ENCODE assay signal across 12 mouse cellular contexts in genomic region chr19:6949532-6949931, GRCm38 (mm10). TPM values are rescaled to one million over a fixed set of nuclear protein-coding genes. Genes with fewer than 3 reads are reported as not detected.
DNase-seq lines count a peak whose midpoint lies in the region; ATAC-seq lines count a peak whose summit lies in the region.
"Had no signal": no experiment of that assay in that cellular context is flagged by ENCODE, and none has a peak within 500 bp of the region (broad histone marks: within the 10 kb centered on the region; RNA-seq: fewer than 3 reads in every experiment).

No protein-coding gene starts in this region.

- peaks cover 33% of the 10 kb centered on the region for H3K4me1 ChIP-seq in forebrain, embryonic 10.5 days
- peaks cover 21% of the 10 kb centered on the region for H3K4me1 ChIP-seq in forebrain, embryonic 15.5 days
- peaks cover 27% of the 10 kb centered on the region for H3K4me1 ChIP-seq in liver, embryonic 11.5 days (replicated peaks; ENCODE audit: control insufficient read depth, insufficient read depth, low read length)
- H3K4me1 ChIP-seq in embryonic facial prominence, embryonic 14.5 days (ENCODE audit: control insufficient read depth, insufficient read depth, low read length): peaks cover 6% of the 10 kb centered on the region; the same call in 1 of the 2 replicates
- peaks cover 55% of the 10 kb centered on the region for H3K4me1 ChIP-seq in liver, embryonic 13.5 days (replicated peaks)

- H3K27me3 ChIP-seq in forebrain, embryonic 10.5 days (ENCODE audit: poor library complexity, severe bottlenecking): no peaks in the 10 kb centered on the region
- H3K27me3 ChIP-seq in forebrain, embryonic 15.5 days: no peaks in the 10 kb centered on the region
- no peaks in the 10 kb centered on the region for H3K27me3 ChIP-seq in liver, embryonic 11.5 days (replicated peaks; ENCODE audit: control insufficient read depth, insufficient read depth, low read length)
- no peaks in the 10 kb centered on the region for H3K27me3 ChIP-seq in embryonic facial prominence, embryonic 14.5 days (replicated peaks; ENCODE audit: control insufficient read depth, insufficient read depth, low read length)
- H3K27me3 ChIP-seq in liver, embryonic 13.5 days: no peaks in the 10 kb centered on the region
- H3K27me3 ChIP-seq: limb, embryonic 15.5 days had no signal

- DNase-seq in forebrain, embryonic 10.5 days (ENCODE audit: extremely low spot score, low spot score): no peak
- DNase-seq in liver, embryonic 11.5 days (ENCODE audit: low spot score): no peak
- DNase-seq in liver: no peak
- DNase-seq in embryonic facial prominence, embryonic 14.5 days (ENCODE audit: low spot score): no peak
- DNase-seq in liver, embryonic 13.5 days: no peak
- no peak for DNase-seq in urinary bladder, adult 2 months (ENCODE audit: low spot score)
- DNase-seq in layer of hippocampus, postnatal 14 days (ENCODE audit: low spot score in 2 of 2): no peak
- DNase-seq: layer of hippocampus, adult 9-11 months; right cerebral cortex, postnatal 25 days had no signal

- H3K27ac ChIP-seq in forebrain, embryonic 10.5 days: no peak overlapping the region
- H3K27ac ChIP-seq in forebrain, embryonic 15.5 days (replicated peaks): no peak overlapping the region
- H3K27ac ChIP-seq in liver, embryonic 11.5 days (ENCODE audit: low read depth, low read length): no peak overlapping the region
- no peak overlapping the region for H3K27ac ChIP-seq in embryonic facial prominence, embryonic 14.5 days (replicated peaks; ENCODE audit: low read depth, low read length)
- no peak overlapping the region for H3K27ac ChIP-seq in liver, embryonic 13.5 days

- peaks cover 24% of the 10 kb centered on the region for H3K36me3 ChIP-seq in forebrain, embryonic 10.5 days (replicated peaks)
- peaks cover 6% of the 10 kb centered on the region; the same call in 1 of the 2 replicates for H3K36me3 ChIP-seq in forebrain, embryonic 15.5 days
- peaks cover 6% of the 10 kb centered on the region; the same call in 1 of the 2 replicates for H3K36me3 ChIP-seq in liver, embryonic 11.5 days (ENCODE audit: control insufficient read depth, insufficient read depth, low read length)
- H3K36me3 ChIP-seq in embryonic facial prominence, embryonic 14.5 days (ENCODE audit: control insufficient read depth, insufficient read depth, low read length): peaks cover 23% of the 10 kb centered on the region
- peaks cover 13% of the 10 kb centered on the region for H3K36me3 ChIP-seq in liver, embryonic 13.5 days

- no peak overlapping the region for H3K4me2 ChIP-seq in forebrain, embryonic 15.5 days (replicated peaks)
- H3K4me2 ChIP-seq in liver, embryonic 11.5 days: peak overlapping the region; percentile 98
- peak overlapping the region; percentile 85 for H3K4me2 ChIP-seq in embryonic facial prominence, embryonic 14.5 days (ENCODE audit: low read depth, low read length)
- H3K4me2 ChIP-seq in liver, embryonic 13.5 days: peak overlapping the region; percentile 92

- WGBS in forebrain, embryonic 10.5 days: 89% methylated on average over 5 of the region's 5 CpGs
- 90% methylated on average over 5 of the region's 5 CpGs for WGBS in forebrain, embryonic 15.5 days
- 88% methylated on average over 5 of the region's 5 CpGs for WGBS in liver, embryonic 11.5 days
- WGBS in embryonic facial prominence, embryonic 14.5 days: 92% methylated on average over 5 of the region's 5 CpGs
- 80% methylated on average over 5 of the region's 5 CpGs for WGBS in liver, embryonic 13.5 days (ENCODE audit: insufficient replicate concordance)

- H3K4me3 ChIP-seq in forebrain, embryonic 10.5 days: peak overlapping the region; percentile 69; the same call in 1 of the 2 replicates
- H3K4me3 ChIP-seq in forebrain, embryonic 15.5 days: no peak overlapping the region
- no peak overlapping the region for H3K4me3 ChIP-seq in liver, embryonic 11.5 days (ENCODE audit: low read depth, low read length)
- no peak overlapping the region for H3K4me3 ChIP-seq in embryonic facial prominence, embryonic 14.5 days (ENCODE audit: low read depth, low read length)
- 0 out of 2 replicates have a peak overlapping the region, but pooled peaks have one; percentile 74 for H3K4me3 ChIP-seq in liver, embryonic 13.5 days (replicated peaks)

- no peak for ATAC-seq in forebrain, embryonic 15.5 days (replicated peaks)
- ATAC-seq in liver, embryonic 11.5 days (replicated peaks; ENCODE audit: low FRiP score): no peak
- ATAC-seq in embryonic facial prominence, embryonic 14.5 days (ENCODE audit: low read depth): no peak
- no peak for ATAC-seq in liver, embryonic 13.5 days (ENCODE audit: low read depth)

- H3K9me3 ChIP-seq in forebrain, embryonic 10.5 days: no peaks in the 10 kb centered on the region
- H3K9me3 ChIP-seq in forebrain, embryonic 15.5 days: no peaks in the 10 kb centered on the region
- no peaks in the 10 kb centered on the region for H3K9me3 ChIP-seq in liver, embryonic 11.5 days (ENCODE audit: control insufficient read depth, low read length)
- H3K9me3 ChIP-seq in embryonic facial prominence, embryonic 14.5 days (ENCODE audit: control insufficient read depth, low read length): no peaks in the 10 kb centered on the region
- no peaks in the 10 kb centered on the region for H3K9me3 ChIP-seq in liver, embryonic 13.5 days (replicated peaks)
- H3K9me3 ChIP-seq: limb, embryonic 15.5 days had no signal

- H3K9ac ChIP-seq in forebrain, embryonic 15.5 days (replicated peaks): no peak overlapping the region
- 0 out of 2 replicates have a peak overlapping the region, but pooled peaks have one; percentile 1 for H3K9ac ChIP-seq in liver, embryonic 11.5 days (ENCODE audit: low read depth, low read length)
- H3K9ac ChIP-seq in embryonic facial prominence, embryonic 14.5 days (ENCODE audit: low read depth, low read length): no peak overlapping the region
- peak overlapping the region; percentile 3; the same call in 1 of the 2 replicates for H3K9ac ChIP-seq in liver, embryonic 13.5 days

RNA-seq across cellular contexts. Expression of gene Gpr137, which starts 7.3 kb away (rescaled TPM):
- 22.8 and 26.5 TPM in 2 replicates for polyA plus RNA-seq in forebrain, embryonic 10.5 days (2016; fragmentation: Nextera tagmentation; extraction: Ambion mirVana)
- polyA plus RNA-seq in forebrain, embryonic 15.5 days (2015; fragmentation: Nextera tagmentation; extraction: Ambion mirVana): 48.0 and 48.2 TPM in 2 replicates
- polyA plus RNA-seq in liver, embryonic 11.5 days (2014; fragmentation: Nextera tagmentation; extraction: Ambion mirVana): 18.2 and 18.9 TPM in 2 replicates
- 29.7 and 35.0 TPM in 2 replicates for polyA plus RNA-seq in embryonic facial prominence, embryonic 14.5 days (2014; fragmentation: Nextera tagmentation; extraction: Ambion mirVana)
- polyA plus RNA-seq in liver, embryonic 13.5 days (2015; fragmentation: Nextera tagmentation; extraction: Ambion mirVana): 6.4 and 7.3 TPM in 2 replicates
- polyA plus RNA-seq in urinary bladder, adult 2 months (2012; rRNA removed): 46.3 and 52.2 TPM in 2 replicates
- total RNA-seq in layer of hippocampus, postnatal 14 days (2021): 10 to 100 TPM; 88.1 to 94.9 TPM

RNA-seq across cellular contexts. Expression of gene Bad, which starts 7.9 kb away (rescaled TPM):
- 55.9 and 59.8 TPM in 2 replicates for polyA plus RNA-seq in forebrain, embryonic 10.5 days (2016; fragmentation: Nextera tagmentation; extraction: Ambion mirVana)
- 83.7 and 83.8 TPM in 2 replicates for polyA plus RNA-seq in forebrain, embryonic 15.5 days (2015; fragmentation: Nextera tagmentation; extraction: Ambion mirVana)
- 51.9 and 54.7 TPM in 2 replicates for polyA plus RNA-seq in liver, embryonic 11.5 days (2014; fragmentation: Nextera tagmentation; extraction: Ambion mirVana)
- polyA plus RNA-seq in embryonic facial prominence, embryonic 14.5 days (2014; fragmentation: Nextera tagmentation; extraction: Ambion mirVana): 70.7 and 83.3 TPM in 2 replicates
- polyA plus RNA-seq in liver, embryonic 13.5 days (2015; fragmentation: Nextera tagmentation; extraction: Ambion mirVana): 32.2 and 34.6 TPM in 2 replicates
- 67.2 and 75.9 TPM in 2 replicates for polyA plus RNA-seq in urinary bladder, adult 2 months (2012; rRNA removed)
- total RNA-seq in layer of hippocampus, postnatal 14 days (2021): 10 to 100 TPM; 37.4 to 39.2 TPM

RNA-seq across cellular contexts. Expression of gene Kcnk4, which starts 15.2 kb away (rescaled TPM):
- polyA plus RNA-seq in forebrain, embryonic 10.5 days (2016; fragmentation: Nextera tagmentation; extraction: Ambion mirVana): 0.24 TPM in 1 of 2 replicates, not detected in the other
- 1.4 and 1.8 TPM in 2 replicates for polyA plus RNA-seq in forebrain, embryonic 15.5 days (2015; fragmentation: Nextera tagmentation; extraction: Ambion mirVana)
- polyA plus RNA-seq in liver, embryonic 11.5 days (2014; fragmentation: Nextera tagmentation; extraction: Ambion mirVana): 0.18 and 0.38 TPM in 2 replicates
- 1.0 and 1.6 TPM in 2 replicates for polyA plus RNA-seq in embryonic facial prominence, embryonic 14.5 days (2014; fragmentation: Nextera tagmentation; extraction: Ambion mirVana)
- 0.06 TPM in 1 of 2 replicates, not detected in the other for polyA plus RNA-seq in liver, embryonic 13.5 days (2015; fragmentation: Nextera tagmentation; extraction: Ambion mirVana)
- polyA plus RNA-seq in urinary bladder, adult 2 months (2012; rRNA removed): 1.6 and 1.8 TPM in 2 replicates
- 10 to 100 TPM; 26.2 to 26.9 TPM for total RNA-seq in layer of hippocampus, postnatal 14 days (2021)
- total RNA-seq: common myeloid progenitor, adult 5-6 weeks had no signal

RNA-seq across cellular contexts. Expression of gene Catsperz, which starts 24.4 kb away (rescaled TPM):
- polyA plus RNA-seq in forebrain, embryonic 10.5 days (2016; fragmentation: Nextera tagmentation; extraction: Ambion mirVana): 0.55 and 0.60 TPM in 2 replicates
- 0.85 and 0.96 TPM in 2 replicates for polyA plus RNA-seq in forebrain, embryonic 15.5 days (2015; fragmentation: Nextera tagmentation; extraction: Ambion mirVana)
- polyA plus RNA-seq in liver, embryonic 11.5 days (2014; fragmentation: Nextera tagmentation; extraction: Ambion mirVana): 0.49 and 0.91 TPM in 2 replicates
- polyA plus RNA-seq in embryonic facial prominence, embryonic 14.5 days (2014; fragmentation: Nextera tagmentation; extraction: Ambion mirVana): 3.4 and 4.8 TPM in 2 replicates
- polyA plus RNA-seq in liver, embryonic 13.5 days (2015; fragmentation: Nextera tagmentation; extraction: Ambion mirVana): 0.51 and 0.73 TPM in 2 replicates
- polyA plus RNA-seq in urinary bladder, adult 2 months (2012; rRNA removed): 3.6 and 4.1 TPM in 2 replicates
- total RNA-seq in layer of hippocampus, postnatal 14 days (2021): 10 to 100 TPM; 13.3 to 14.4 TPM
- total RNA-seq: common myeloid progenitor, adult 5-6 weeks had no signal

RNA-seq across cellular contexts. Expression of gene Ppp1r14b, which starts 25.2 kb away (rescaled TPM):
- polyA plus RNA-seq in forebrain, embryonic 10.5 days (2016; fragmentation: Nextera tagmentation; extraction: Ambion mirVana): 103 TPM in 2 replicates
- 263 and 289 TPM in 2 replicates for polyA plus RNA-seq in forebrain, embryonic 15.5 days (2015; fragmentation: Nextera tagmentation; extraction: Ambion mirVana)
- 189 and 221 TPM in 2 replicates for polyA plus RNA-seq in liver, embryonic 11.5 days (2014; fragmentation: Nextera tagmentation; extraction: Ambion mirVana)
- 277 and 302 TPM in 2 replicates for polyA plus RNA-seq in embryonic facial prominence, embryonic 14.5 days (2014; fragmentation: Nextera tagmentation; extraction: Ambion mirVana)
- polyA plus RNA-seq in liver, embryonic 13.5 days (2015; fragmentation: Nextera tagmentation; extraction: Ambion mirVana): 73.6 and 81.7 TPM in 2 replicates
- 100 and 132 TPM in 2 replicates for polyA plus RNA-seq in urinary bladder, adult 2 months (2012; rRNA removed)
- 100 to 1,000 TPM in 1 of 2 experiments, 10 to 100 TPM in 1; 96.6 to 107 TPM for total RNA-seq in layer of hippocampus, postnatal 14 days (2021)

Comparison
In these comparisons a context has a peak if more than half of its experiments do, and no peak if none do; other contexts are left out.
1. H3K4me3 ChIP-seq: peak in forebrain, embryonic 10.5 days (single experiment) and liver, embryonic 13.5 days (single experiment); none in forebrain, embryonic 15.5 days (single experiment), liver, embryonic 11.5 days (single experiment) and embryonic facial prominence, embryonic 14.5 days (single experiment).
2. H3K9ac ChIP-seq: peak in liver, embryonic 11.5 days (single experiment) and liver, embryonic 13.5 days (single experiment); none in forebrain, embryonic 15.5 days (single experiment) and embryonic facial prominence, embryonic 14.5 days (single experiment).